Mouse (Mus musculus) brain, embryonic 14.5 days (tissue): Measurements from ENCODE around the gene Kremen2. TPM values are rescaled to one million over a fixed set of nuclear protein-coding genes. Genes with fewer than 3 reads are reported as not detected.
A peak's percentile ranks its signal among the peaks of the same experiment; 100 is the strongest.

Source experiments
- DNase-seq: peaks from one replicate; pipeline ENCODE4 v3.0.0-alpha.2; 2011; ENCODE audit warnings: low read depth
- CTCF ChIP-seq: fragments of 200-500 bp; IDR thresholded peaks from 2 replicates; pipeline ENCODE4 v1.5.1; 2012; ENCODE audit warnings: inconsistent platforms, mild to moderate bottlenecking, moderate library complexity, borderline replicate concordance; ENCODE audit not compliant: insufficient read depth, insufficient read length; ENCODE audit errors: extremely low read depth
- POLR2A ChIP-seq: fragments of 200-500 bp; IDR thresholded peaks from 2 replicates; pipeline ENCODE4 v1.6.1; 2012; ENCODE audit warnings: mild to moderate bottlenecking, inconsistent platforms, borderline replicate concordance; ENCODE audit not compliant: poor library complexity, insufficient read depth, insufficient read length, severe bottlenecking; ENCODE audit errors: extremely low read depth
- polyA plus RNA-seq: library from polyadenylated mRNA; depleted of rRNA; stranded (reverse); fragments of >200 nt; gene quantifications from 2 replicates; pipeline ENCODE4 v1.2.3, GENCODE M21; 2012

Gene Kremen2
- polyA plus RNA-seq, 1 experiment = 3.7 TPM

- TF ChIP-seq POLR2A = peak; percentile 95
- no peak for TF ChIP-seq CTCF
These were observed 25.9 kb upstream of the Kremen2 start, which contains the start of gene Flywch1 for GRCm38 (mm10) chr17:23771284-23772218. Gene Flywch1 (minus strand): TSS chr17:23771602.

GRCm38 (mm10) chr17:23770896-23771283 lies 25.3 kb upstream of the Kremen2 start:
- no peak for TF ChIP-seq CTCF
- TF ChIP-seq POLR2A = no peak
- peak; percentile 55 for DNase-seq

More at GRCm38 (mm10) chr17:23771284-23772218, 25.9 kb upstream of the Kremen2 start, which contains the start of gene Flywch1:
- peak; percentile 100 for DNase-seq

DNA sequence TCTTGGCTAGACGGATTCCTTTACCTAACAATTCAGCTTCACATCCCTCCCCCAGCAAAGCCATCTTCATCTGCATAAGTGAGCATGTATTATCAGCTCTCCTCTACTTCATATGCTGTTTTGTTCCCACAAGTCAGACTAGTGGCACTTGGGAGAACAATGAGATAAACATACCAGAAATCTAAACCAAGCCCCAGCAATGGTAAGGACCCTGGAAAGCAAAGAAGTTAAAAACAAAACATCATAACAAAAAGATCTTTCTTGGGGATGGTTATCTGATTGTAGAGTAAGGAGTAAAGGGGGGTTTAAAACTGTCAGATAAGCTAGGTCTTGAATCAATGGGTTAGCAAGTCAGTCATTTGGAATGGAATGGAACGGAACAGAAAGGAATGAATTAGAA lies 24.9 kb upstream of the Kremen2 start:
- peak; percentile 39 for DNase-seq

DNA sequence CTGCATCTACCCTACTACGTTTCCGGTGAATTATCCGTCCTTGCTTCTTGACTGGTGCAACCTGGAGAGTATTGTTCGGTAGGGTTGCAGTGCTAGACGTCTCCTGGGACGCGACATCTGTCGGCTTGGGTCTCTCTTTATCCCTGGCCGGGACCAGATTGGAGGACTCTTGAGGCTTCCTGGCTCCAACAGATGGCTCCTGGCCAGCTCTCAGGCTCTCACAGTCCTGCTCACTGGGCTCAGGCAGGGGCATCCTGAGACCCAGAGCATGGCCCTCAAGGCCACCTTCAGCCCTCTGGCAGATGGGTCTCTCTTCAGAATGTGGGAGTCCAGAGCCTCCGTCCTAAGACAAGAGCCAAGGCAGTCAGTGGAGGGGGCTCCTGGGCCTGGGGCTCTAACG lies 17.3 kb upstream of the Kremen2 start:
- no peak for DNase-seq

More for the DNA sequence above, 24.9 kb upstream of the Kremen2 start:
- TF ChIP-seq POLR2A = no peak
- no peak for TF ChIP-seq CTCF

GRCm38 (mm10) chr17:23761155-23761554 lies 15.5 kb upstream of the Kremen2 start:
- TF ChIP-seq POLR2A = no peak
- no peak for TF ChIP-seq CTCF

More for the DNA sequence above, 17.3 kb upstream of the Kremen2 start:
- TF ChIP-seq CTCF = no peak
- no peak for TF ChIP-seq POLR2A

GRCm38 (mm10) chr17:23760231-23760630 lies 14.6 kb upstream of the Kremen2 start:
- DNase-seq = no peak
- no peak for TF ChIP-seq POLR2A
- TF ChIP-seq CTCF = no peak

More at GRCm38 (mm10) chr17:23761155-23761554, 15.5 kb upstream of the Kremen2 start:
- no peak for DNase-seq

DNA sequence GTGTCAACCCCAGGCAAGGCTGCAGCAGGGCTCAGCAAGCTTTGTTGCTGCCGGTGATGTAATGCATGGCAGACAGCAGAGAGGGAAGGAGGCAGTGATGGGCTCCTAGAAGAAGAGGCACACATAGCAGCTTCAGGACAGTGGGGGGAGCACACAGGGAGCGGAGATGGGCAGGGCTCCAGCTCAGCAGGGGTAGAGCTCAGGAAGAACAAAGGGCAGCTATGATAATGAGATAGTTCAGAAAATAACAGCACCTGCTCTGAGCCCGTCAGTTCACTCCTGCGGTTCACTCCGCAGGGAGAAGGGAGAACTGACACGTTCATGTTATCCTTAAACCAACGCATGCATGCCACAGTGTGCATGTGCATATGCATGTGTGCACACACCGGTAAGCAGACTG lies 13.2 kb upstream of the Kremen2 start:
- TF ChIP-seq POLR2A = no peak
- no peak for TF ChIP-seq CTCF
- peak; percentile 23 for DNase-seq

DNA sequence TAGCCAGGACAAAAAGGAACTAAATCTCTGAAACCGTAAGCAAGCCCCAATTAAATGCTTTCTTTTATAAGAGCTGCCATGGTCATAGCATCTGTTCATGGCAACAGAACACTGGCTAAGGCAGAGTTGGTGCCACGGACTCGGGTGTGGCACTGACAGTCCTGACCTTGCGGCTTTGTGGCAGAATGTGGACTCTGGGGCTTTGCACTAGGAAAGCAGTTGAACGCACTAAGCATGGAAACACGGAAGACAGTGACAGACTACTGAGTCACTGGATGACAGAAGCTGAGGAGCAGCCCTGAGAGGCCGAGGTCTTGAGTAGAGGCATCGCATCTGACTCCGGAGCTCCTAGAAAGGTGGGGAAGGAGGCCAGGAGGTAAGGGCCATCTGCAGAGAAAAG lies 11.9 kb upstream of the Kremen2 start:
- TF ChIP-seq POLR2A (no peak), CTCF (no peak)

GRCm38 (mm10) chr17:23755689-23756088 lies 10.1 kb upstream of the Kremen2 start:
- DNase-seq = no peak
- TF ChIP-seq CTCF (no peak), POLR2A (no peak)

More for the DNA sequence above, 11.9 kb upstream of the Kremen2 start:
- no peak for DNase-seq

DNA sequence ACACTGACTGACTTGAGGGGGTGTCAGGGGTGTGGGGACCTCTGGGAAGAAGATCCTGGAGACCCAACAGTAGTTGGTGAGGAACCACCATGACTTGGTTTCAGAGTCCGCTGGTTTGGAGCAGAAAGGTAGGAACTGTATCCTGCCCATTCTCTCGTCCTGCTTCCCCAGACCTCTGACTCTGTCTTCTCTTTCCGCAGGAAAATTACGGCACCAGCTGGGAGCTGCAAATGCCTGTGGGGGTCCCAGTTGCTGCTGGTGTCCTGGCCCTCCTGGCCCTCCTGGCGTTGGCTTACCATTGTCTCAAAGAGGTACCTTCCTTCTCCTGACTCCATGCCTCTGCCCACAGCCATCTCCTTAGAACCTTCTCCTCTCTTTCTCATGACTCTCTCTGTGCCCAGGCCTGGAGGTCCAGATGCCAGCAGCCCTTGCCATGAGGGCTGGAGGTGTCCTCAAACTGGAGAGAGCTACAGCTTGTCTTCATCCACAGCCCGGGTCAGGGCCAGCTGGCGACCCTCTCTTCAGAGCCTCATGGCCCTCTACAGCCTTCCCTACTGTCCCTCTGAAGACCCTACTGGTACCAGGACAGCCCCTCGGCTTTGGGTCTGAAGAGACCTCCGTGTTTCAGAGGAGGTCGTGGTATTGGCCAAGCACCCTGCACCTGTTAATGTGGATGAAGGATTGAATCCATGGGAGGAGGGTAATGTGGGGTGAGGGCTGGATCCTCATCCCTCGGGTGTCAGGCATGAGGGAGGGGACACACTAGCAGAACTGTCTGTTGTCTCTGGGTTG lies 4.0 kb upstream of the Kremen2 start:
- TF ChIP-seq CTCF (no peak), POLR2A (no peak)

DNA sequence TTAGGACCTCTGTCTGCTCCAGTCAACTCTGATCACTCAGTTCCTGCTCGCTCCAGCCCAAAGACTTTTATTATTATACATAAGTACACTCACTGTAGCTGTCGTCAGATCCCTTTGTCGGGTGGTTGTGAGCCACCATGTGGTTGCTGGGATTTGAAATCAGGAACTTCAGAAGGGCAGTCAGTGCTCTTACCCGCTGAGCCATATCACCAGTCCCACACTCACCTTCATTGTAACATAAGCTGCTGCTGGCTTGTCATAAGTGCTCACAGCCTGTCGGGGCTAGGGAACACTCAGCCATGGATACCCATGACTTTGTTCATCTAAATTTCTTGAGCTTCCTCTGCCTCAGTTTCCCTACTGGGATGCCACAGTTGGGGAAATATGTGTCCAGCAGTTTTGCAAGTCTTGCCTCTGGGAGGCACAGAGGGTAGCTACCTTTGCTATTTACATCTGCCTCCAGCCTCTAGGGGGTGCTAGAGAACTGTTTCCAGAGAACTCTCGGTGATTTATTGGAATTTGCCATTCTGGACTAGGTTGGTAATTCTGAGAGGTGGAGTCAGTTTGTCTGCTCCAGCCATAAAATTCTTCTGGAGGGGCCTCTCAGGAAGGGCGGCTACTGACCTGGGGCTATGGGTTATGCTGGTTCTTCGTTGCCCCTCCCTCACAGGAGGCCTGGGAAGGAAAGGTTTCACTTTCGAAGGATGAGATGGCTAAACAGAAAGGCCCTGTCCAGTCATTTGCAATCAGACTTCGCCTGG lies 3.2 kb upstream of the Kremen2 start:
- TF ChIP-seq POLR2A (no peak), CTCF (peak; percentile 68; the same call in 1 of the 2 replicates)
- peak; percentile 75 for DNase-seq

More for the DNA sequence above, 4.0 kb upstream of the Kremen2 start:
- no peak for DNase-seq

- TF ChIP-seq POLR2A (no peak), CTCF (no peak)
- no peak for DNase-seq
These were observed 2.4 kb upstream of the Kremen2 start for GRCm38 (mm10) chr17:23748026-23748425.

- no peak for TF ChIP-seq CTCF
- no peak for DNase-seq
These were observed 1.8 kb upstream of the Kremen2 start for GRCm38 (mm10) chr17:23747471-23747870.

GRCm38 (mm10) chr17:23746767-23747166 lies 1.1 kb upstream of the Kremen2 start:
- DNase-seq = no peak
- TF ChIP-seq POLR2A (no peak), CTCF (no peak)
